Mouse (Mus musculus): ENCODE results near the gene Gm45021. TPM values are rescaled to one million over a fixed set of nuclear protein-coding genes. Genes with fewer than 3 reads are reported as not detected.
A peak's percentile ranks its signal among the peaks of the same experiment; 100 is the strongest.

The Gm45021 gene
- not detected for total RNA-seq (2021)
- polyA plus RNA-seq (2012; rRNA removed), result not detected in 2 replicates
- long read RNA-seq, result 0 reads

DNA sequence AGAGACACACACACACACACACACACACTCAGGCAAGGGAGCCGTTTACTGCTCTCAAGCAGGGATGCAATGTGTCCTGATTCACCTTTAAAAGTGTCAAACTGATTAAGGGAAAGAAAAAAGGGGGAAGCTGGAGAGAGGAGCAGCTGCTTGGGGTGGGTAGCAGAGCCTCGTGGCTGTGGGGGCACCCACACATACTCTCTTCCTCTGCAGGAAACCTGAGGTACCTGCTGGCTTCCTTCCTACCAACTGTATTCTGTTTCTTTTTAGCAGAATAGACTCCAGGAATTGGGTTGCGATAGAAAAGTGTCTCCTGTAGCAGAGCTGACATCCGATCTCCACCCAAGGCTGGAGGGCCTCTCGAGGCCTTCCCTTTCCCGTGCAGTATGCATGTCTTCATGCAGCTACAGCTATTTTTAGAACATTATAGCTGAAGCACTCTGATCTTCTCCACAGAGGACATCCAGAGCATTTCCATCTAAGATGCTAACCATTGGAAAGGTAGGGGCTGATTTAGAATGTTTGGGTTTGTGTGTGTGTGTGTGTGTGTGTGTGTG is at the start of gene Gm45021:
Gene Gm45021 (plus strand): TSS at position 417 of the 557 bp plus-strand sequence.
- no peak for DNase-seq

DNA sequence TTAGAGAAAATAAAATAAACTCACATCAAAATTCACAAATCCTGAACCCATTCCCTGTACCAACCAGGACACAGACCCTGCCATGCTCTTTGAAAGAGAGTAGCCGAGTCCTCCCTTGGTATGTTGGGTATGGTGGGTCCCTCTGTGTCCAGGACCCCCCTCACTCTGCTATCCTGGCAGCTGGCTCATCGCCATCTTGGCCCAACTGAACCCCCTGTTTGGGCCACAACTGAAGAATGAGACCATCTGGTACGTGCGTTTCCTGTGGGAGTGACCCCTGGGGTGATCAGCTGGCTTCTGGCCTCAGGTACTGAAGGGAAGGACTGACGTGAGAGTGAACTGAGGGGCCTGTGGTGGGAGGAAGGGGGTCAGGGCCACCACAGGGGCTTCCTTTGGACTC is 49.5 kb upstream of the Gm45021 start:
- DNase-seq, result no peak

GRCm38 (mm10) chr6:48540721-48541120 is 48.7 kb upstream of the Gm45021 start:
- no peak for DNase-seq

DNA sequence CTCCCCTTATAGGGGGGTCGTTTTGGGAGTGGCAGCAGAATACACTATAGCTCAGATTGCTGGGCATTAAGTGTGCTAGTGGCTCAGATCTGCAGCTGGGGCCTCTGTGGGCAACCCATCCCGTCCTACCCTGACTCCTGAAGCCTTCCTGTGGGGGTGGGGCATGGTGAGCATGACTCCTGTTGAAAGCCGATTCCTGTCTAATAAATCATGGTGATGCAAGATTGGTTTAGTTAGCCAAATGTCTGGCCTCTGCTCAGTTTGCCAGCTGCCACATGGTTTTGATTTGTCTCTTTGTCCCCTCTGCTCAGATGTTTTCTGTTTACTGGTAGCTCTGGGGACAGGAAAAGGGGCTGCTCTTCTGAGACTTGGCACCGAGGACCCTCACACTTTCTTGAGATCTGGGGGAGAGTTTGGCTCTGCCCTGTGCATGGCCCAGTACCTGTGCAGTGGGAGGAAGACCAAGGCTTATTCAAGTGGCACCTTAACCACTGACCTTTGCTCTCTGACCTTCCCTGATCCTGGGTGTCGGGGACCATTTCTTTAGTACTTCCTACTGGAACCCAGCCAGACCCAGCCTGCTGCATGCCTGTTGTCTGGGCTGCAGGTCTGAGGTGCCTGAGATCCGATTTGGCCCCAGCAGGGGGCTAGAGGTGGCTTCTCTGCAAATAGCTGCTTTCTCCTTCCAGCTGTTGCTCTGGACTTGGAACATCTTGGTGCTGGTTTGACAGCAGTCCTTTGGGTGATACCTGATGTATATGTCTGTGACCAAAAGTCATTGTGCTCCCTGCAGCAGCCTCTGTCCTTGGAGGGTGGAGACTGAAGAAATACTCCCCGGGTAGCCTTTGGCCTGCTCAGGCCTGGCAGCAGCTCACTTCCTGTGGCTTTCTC is 47.6 kb upstream of the Gm45021 start:
- DNase-seq, result peak; percentile 90

DNA sequence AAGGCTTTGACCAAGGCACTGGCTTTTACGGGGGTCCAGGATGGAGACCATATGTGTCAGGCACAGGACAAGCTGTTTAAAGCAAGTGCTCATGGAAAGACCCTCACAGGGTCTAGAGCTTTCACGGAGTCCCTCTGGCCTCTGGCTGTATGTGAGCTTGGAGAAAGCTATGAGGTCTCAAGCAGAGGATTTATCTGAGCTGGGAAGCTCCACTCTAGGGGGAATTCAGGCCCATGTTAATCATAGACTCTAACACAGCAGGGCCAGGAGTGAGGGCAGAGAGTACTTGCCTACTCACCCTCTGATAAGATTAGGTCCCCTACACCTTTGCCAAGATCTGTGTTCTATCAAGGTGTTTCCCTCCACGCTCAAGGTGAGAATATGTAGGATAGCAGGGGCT is 46.8 kb upstream of the Gm45021 start:
- no peak for DNase-seq

GRCm38 (mm10) chr6:48545251-48545650 is 44.2 kb upstream of the Gm45021 start:
- DNase-seq, result no peak

DNA sequence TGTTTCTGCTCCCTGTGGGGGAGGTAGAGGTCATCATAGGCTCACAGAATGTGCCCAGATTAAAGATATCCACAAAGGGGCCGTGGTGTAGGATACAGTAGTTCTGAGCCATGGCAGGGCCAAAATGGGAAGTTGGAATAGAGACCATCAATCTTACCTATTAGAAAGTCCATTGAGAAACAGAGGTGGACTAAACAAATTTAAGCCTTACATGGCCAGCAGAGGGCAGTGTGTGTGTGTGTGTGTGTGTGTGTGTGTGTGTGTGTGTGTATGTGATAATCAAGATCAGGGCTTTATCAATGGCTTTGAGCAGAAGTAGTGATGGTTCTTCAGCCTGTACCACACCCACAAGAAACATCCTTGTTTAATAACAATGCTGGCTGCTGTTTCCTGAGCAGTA is 43.1 kb upstream of the Gm45021 start:
- no peak for DNase-seq

DNA sequence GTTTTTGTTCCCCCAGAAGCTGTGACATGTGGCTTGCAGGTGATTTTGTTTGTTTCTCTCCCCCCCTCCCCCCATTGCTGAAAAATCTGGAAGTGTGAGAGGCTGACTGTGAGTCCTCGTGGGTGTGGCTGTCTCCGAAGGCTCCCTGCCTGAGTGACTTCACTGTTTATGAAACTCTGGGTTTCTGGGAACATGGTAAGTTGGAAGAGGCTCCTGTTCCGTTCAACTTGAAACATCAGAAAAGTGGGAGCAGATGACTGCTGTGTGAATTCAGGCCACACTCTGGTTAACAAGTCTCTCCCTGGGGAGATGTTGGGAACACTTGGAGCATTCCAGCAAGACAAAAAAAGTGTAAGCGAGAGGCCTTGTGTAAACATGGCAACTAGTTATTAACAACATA is 42.6 kb upstream of the Gm45021 start:
- no peak for DNase-seq

DNA sequence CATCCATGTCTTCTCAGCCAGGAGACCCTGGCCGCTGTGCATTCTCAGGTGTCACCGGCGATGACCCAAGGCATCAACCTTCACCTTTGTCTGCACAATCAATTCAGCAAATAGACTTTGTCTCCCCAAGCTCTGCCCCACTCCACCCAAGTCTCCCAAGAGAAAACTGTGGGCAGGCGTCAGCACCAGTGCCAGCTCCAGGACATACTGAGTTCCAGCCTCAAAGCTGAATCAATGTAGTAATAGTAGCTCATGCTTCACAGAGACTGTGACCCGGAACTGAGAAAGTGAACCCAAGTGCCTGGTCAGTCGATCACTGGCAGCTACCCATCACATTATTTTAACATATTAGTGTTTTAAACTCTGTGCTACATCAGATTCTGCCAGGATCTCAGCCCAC is 41.1 kb upstream of the Gm45021 start:
- DNase-seq, result no peak

- no peak for DNase-seq
These were observed 36.5 kb upstream of the Gm45021 start for GRCm38 (mm10) chr6:48552918-48553317.

DNA sequence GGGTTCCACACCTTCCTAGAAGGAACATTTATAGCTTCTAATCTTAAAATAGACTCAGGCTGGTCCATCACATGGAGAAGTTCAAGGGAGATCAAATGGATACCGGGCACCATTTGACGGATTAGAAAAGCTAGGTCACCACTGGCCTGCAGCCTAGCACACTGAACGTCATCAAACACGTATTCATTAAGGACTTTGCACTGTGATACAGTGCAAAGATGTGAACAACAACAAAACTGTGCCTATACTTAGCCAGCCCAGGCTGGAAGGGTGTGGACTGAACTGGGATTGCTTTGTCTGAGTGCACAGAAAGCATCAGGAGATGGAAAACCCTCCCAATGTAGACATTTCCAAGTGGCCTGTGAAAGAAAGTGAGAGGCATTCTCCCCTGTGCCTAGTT is 35.6 kb upstream of the Gm45021 start:
- no peak for DNase-seq

GRCm38 (mm10) chr6:48554280-48555103 is 34.9 kb upstream of the Gm45021 start, which contains the start of gene Lrrc61:
Lrrc61 (plus strand) TSS chr6:48554796.
- DNase-seq, result peak; percentile 97

DNA sequence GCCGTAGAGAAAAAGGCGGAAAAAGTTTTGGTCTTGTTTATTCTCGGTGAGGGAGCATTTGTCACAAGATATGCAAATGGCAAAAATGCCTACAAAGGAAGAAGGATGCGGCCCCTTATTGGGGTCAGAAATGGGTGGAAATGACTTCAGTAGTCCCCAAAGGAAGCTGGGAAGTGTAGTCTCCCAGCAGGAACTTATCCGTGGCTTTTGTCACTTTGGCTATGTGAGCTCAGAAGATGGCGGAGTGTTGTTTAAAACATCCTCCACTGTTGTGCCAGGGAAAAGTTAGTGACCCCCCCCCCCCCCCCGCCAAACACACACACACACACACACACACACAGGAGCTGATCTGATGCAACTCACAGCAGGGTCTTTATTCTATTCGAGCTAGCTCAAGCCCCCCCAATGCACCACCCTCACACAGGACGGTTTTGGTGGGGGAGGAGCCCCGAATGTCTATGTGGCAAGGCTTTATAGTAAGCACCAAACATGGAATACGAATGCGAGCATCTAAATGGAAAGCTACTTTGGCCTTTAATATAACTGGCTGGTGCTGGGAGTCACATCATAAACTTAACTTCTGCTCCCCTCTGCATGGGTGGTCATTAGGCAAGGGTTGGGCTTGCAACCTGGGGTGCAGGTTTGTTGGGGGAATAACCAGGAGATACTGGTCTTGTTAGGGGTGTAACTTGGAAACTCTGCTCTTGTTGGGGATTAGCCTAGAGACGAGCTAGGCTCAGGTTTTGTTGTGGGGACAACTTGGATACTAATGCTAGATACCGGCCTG is 34.1 kb upstream of the Gm45021 start:
- peak; percentile 66 for DNase-seq

DNA sequence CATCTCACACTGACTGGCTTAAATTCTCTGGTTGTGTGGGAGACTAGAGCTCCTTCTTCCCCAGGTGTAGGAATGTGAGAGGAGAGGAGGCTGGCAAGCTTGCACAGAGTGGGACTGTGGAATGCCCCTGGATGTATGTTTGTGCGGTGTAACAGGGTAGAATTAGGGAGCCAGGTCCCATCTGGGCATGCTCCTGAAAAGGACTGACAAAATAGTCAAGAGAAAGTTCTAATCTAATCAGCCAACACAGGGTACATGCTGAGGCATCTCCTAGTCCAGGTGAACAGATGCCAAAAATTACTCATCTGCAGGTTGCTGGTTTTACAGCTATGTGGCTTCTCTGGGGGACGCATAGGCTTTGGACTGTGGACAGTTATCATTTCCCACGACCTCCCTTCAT is 33.5 kb upstream of the Gm45021 start:
- DNase-seq, result no peak

GRCm38 (mm10) chr6:48565693-48566310 is 23.6 kb upstream of the Gm45021 start:
- no peak for DNase-seq

- peak; percentile 76 for DNase-seq
These were observed 23.1 kb upstream of the Gm45021 start for GRCm38 (mm10) chr6:48566312-48566711.

DNA sequence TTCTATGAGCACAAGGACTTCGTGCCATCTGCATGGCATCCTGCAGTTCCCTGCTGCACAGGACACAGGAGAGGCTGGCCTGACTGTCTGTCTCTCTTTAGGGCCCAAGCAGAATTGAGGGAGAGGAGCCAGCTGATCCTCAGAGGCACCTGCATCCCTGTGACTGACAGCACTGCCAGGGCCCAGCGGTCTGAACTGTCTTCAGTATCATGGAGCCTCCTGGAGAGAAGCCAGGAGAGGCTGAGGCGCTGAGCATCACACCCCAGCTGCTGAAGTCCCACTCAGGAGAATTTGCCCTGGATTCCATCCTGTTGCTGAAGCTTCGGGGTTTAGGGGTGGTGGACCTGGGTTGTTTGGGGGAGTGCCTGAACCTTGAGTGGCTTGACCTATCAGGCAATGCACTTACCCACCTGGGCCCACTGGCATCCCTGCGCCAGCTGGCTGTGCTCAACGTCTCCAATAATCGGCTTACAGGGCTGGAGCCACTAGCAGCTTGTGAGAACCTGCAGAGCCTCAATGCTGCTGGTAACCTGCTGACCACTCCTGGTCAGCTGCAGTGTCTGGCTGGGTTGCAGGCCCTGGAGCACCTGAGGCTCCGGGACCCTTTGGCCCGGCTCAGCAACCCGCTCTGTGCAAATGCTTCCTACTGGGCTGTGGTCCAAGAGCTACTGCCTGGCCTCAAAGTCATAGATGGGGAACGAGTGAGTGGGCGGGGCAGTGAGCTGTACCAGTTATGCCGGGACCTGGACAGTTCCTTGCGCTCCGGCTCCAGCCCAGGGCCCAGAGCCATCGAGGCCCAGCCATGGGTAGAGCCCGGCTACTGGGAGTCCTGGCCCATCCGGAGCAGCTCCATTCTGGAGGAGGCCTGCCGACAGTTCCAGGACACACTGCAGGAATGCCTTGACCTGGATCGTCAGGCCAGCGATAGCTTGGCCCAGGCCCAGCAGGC is 21.1 kb upstream of the Gm45021 start:
- peak; percentile 84 for DNase-seq

DNA sequence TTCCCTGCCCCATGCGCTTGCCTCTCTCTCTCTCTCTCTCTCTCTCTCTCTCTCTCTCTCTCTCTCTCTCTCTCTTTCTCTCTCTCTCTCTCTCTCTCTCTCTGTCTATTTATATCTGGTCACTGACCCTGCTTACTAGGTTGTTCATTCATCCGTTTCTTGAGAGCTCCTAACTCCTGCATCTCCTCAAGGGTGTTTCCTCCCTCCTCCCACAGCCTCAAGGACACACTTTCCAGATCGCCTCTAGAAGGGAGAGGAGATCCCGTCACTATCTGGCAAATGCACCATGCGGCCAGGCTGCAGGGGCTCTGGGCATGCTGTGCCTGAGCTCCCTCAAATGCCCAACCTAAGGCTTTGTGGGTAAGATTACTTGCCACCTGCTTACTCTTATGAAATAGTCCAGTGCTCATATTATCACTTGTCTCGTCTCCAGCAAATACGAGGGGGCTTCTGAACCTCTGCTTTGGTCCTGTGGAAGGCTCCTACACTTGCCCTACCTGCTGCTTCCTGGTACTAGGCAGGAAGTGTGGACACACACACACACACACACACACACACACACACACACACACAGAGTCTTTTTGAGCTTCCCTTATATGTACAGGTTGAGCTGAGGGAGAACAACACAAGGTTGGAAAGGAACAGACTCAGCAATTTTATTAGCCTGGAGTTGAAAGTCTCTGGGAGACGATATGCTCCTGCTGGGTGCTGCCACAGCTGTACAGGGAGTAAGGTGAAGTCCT is 20.2 kb upstream of the Gm45021 start:
- no peak for DNase-seq

DNA sequence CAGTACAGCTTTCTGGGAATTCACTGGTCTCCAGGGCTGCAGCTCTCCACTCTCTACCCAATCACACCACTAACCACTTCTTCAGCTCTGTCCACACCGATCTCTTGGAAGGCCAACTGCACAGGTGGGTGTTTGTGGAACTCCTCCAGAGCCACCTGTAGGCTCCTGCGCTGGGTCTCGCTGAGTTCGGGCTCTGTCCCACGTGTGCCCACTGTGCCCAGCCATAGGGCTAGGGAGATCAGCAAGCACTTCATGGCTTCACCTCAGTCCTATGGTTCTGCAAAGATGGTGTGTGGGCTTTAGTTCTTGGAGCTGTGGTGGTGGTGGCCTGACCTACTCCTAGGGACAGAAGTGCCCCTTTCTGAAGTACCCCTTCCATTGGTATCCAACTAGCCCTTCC is 17.4 kb upstream of the Gm45021 start:
- no peak for DNase-seq

All from adrenal gland, adult 2 months (tissue).